Mouse (Mus musculus): ENCODE data around the gene Vmp1. TPM values are rescaled to one million over a fixed set of nuclear protein-coding genes. Genes with fewer than 3 reads are reported as not detected.

Gene Vmp1
- polyA plus RNA-seq, 1 experiment from 2014 or later: 88.7 TPM

DNA sequence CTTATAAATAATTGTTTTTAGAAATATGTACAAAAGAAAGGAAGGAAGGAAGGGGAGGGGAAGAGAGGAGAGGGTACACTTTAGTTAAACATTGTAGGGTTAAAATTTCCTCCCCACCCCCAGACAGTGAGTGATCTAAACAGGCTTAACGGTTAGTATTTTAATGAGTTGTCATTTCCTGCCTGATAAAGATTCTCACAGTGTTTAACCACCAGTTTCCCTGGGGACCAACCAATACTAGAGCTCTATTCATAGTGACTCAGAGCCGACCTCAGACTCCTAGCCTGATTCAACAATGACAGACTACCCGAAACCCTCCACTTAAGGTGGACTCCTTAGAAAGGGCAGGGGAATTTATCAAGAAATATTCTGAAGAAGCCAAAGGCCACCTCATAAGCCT lies 90.6 kb downstream of the Vmp1 start:
- H3K36me3 ChIP-seq (ENCODE audit: control insufficient read depth, insufficient read depth, low read length): no peaks in the 10 kb centered on the region
- H3K4me2 ChIP-seq (ENCODE audit: low read depth, severe bottlenecking): no peak overlapping the region
- H3K4me1 ChIP-seq (ENCODE audit: control insufficient read depth, insufficient read depth, low read length): peaks cover 3% of the 10 kb centered on the region; the same call in 1 of the 2 replicates
- DNase-seq (ENCODE audit: low spot score) (no peak), ATAC-seq (ENCODE audit: insufficient number of reproducible peaks, low FRiP score, low TSS enrichment, low read depth) (no peak)
- no peak overlapping the region for H3K4me3 ChIP-seq (ENCODE audit: low read depth, low read length)
- no peaks in the 10 kb centered on the region for H3K9me3 ChIP-seq (ENCODE audit: control insufficient read depth, low read length)
- no peaks in the 10 kb centered on the region for H3K27me3 ChIP-seq (ENCODE audit: control insufficient read depth, insufficient read depth, low read length)
- 36% methylated on average over 3 of the region's 3 CpGs for WGBS
- H3K27ac ChIP-seq (replicated peaks; ENCODE audit: low read depth, low read length): no peak overlapping the region
- no peak overlapping the region for H3K9ac ChIP-seq (ENCODE audit: low read length)

DNA sequence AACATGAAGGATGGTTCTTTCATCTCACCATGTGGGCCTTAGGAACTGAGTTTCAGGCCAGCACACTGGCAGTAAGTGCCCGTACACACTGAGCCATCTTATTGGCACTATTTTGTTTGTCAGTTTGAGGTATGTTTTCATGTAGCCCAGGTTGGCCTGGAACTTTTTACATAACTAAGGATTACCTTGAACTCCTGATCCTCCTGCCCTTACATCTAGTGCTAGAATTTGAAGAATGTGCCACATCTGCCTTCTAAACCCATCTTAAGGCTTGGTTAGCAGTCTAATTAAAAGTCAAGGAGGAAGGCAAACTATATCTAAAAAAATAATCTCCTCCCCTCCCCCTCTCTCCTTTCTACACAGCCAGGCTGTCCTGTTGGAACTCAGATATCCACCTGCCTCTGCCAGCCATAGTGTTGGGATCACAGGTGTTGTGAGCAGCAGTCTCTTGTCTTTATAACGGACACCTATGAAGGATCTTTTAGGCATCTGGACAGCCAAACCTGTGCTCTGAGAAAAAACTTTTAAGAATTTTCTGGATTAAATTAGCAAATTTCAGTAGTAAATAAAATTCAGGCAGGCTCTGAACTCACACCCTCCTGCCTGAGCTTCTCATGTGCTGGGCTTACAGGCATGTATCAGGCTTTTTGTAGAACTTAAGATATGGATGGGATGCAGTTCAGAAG lies 91.6 kb downstream of the Vmp1 start:
- no peak for DNase-seq (ENCODE audit: low spot score)
- H3K36me3 ChIP-seq (ENCODE audit: control insufficient read depth, insufficient read depth, low read length): no peaks in the 10 kb centered on the region

DNA sequence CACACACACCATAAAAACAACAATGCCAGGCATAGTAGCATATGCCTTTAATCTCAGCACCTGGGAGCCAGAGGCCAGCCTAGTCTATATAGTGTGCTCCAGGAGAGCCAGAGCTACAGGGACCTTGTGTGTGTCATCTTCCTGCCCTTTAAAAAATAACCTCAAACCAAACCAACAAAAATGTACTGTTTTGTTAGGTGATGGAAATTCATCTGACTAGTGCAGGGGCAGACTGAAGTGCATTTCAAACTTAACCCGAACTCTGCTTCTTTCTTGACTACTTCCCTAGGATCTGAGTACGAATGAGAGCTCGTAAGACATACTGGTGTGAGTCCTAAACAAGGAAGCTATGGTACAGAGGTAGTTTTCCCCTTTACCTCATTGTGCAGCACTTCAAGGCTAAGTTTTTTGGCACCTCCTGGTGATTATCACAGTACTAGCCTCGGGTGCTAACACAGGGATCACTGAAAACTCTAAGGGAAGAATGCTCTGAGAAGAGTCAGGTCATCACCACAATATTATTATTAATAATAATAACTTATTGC lies 92.3 kb downstream of the Vmp1 start:
- no peaks in the 10 kb centered on the region for H3K27me3 ChIP-seq (ENCODE audit: control insufficient read depth, insufficient read depth, low read length)
- H3K4me3 ChIP-seq (ENCODE audit: low read depth, low read length): no peak overlapping the region
- H3K9ac ChIP-seq (ENCODE audit: low read length): no peak overlapping the region
- ATAC-seq (ENCODE audit: insufficient number of reproducible peaks, low FRiP score, low TSS enrichment, low read depth) (no peak), DNase-seq (ENCODE audit: low spot score) (no peak)
- no peak overlapping the region for H3K27ac ChIP-seq (replicated peaks; ENCODE audit: low read depth, low read length)
- WGBS: 83% methylated on average over 4 of the region's 4 CpGs
- H3K4me2 ChIP-seq (ENCODE audit: low read depth, severe bottlenecking): no peak overlapping the region
- no peaks in the 10 kb centered on the region for H3K9me3 ChIP-seq (ENCODE audit: control insufficient read depth, low read length)
- no peaks in the 10 kb centered on the region for H3K36me3 ChIP-seq (ENCODE audit: control insufficient read depth, insufficient read depth, low read length)
- peaks cover 12% of the 10 kb centered on the region for H3K4me1 ChIP-seq (ENCODE audit: control insufficient read depth, insufficient read depth, low read length)

More for the DNA sequence above, 91.6 kb downstream of the Vmp1 start:
- no peak for ATAC-seq (ENCODE audit: insufficient number of reproducible peaks, low FRiP score, low TSS enrichment, low read depth)
- 87% methylated on average over 2 of the region's 2 CpGs for WGBS
- Histone ChIP-seq H3K4me1 (ENCODE audit: control insufficient read depth, insufficient read depth, low read length) (peaks cover 8% of the 10 kb centered on the region), H3K9ac (ENCODE audit: low read length) (no peak overlapping the region), H3K27me3 (ENCODE audit: control insufficient read depth, insufficient read depth, low read length) (no peaks in the 10 kb centered on the region), H3K27ac (replicated peaks; ENCODE audit: low read depth, low read length) (no peak overlapping the region), H3K4me3 (ENCODE audit: low read depth, low read length) (no peak overlapping the region), H3K4me2 (ENCODE audit: low read depth, severe bottlenecking) (no peak overlapping the region), H3K9me3 (ENCODE audit: control insufficient read depth, low read length) (no peaks in the 10 kb centered on the region)

- WGBS: 95% methylated on average over 10 of the region's 10 CpGs
- Histone ChIP-seq H3K36me3 (ENCODE audit: control insufficient read depth, insufficient read depth, low read length) (no peaks in the 10 kb centered on the region), H3K4me1 (ENCODE audit: control insufficient read depth, insufficient read depth, low read length) (peaks cover 12% of the 10 kb centered on the region), H3K4me2 (ENCODE audit: low read depth, severe bottlenecking) (no peak overlapping the region), H3K9me3 (ENCODE audit: control insufficient read depth, low read length) (no peaks in the 10 kb centered on the region), H3K4me3 (ENCODE audit: low read depth, low read length) (no peak overlapping the region), H3K9ac (ENCODE audit: low read length) (no peak overlapping the region), H3K27ac (replicated peaks; ENCODE audit: low read depth, low read length) (no peak overlapping the region), H3K27me3 (ENCODE audit: control insufficient read depth, insufficient read depth, low read length) (no peaks in the 10 kb centered on the region)
- no peak for ATAC-seq (ENCODE audit: insufficient number of reproducible peaks, low FRiP score, low TSS enrichment, low read depth)
- no peak for DNase-seq (ENCODE audit: low spot score)
Observed at GRCm38 (mm10) chr11:86590579-86590978, 93.1 kb downstream of the Vmp1 start.

- 89% methylated on average over 4 of the region's 4 CpGs for WGBS
- ATAC-seq (ENCODE audit: insufficient number of reproducible peaks, low FRiP score, low TSS enrichment, low read depth): no peak
Observed at GRCm38 (mm10) chr11:86590066-86590465, 93.6 kb downstream of the Vmp1 start.

GRCm38 (mm10) chr11:86588583-86589298 lies 94.9 kb downstream of the Vmp1 start:
- Histone ChIP-seq H3K9me3 (ENCODE audit: control insufficient read depth, low read length) (no peaks in the 10 kb centered on the region), H3K9ac (ENCODE audit: low read length) (no peak overlapping the region), H3K4me1 (ENCODE audit: control insufficient read depth, insufficient read depth, low read length) (peaks cover 12% of the 10 kb centered on the region), H3K36me3 (ENCODE audit: control insufficient read depth, insufficient read depth, low read length) (no peaks in the 10 kb centered on the region), H3K4me2 (ENCODE audit: low read depth, severe bottlenecking) (no peak overlapping the region), H3K27ac (replicated peaks; ENCODE audit: low read depth, low read length) (no peak overlapping the region), H3K27me3 (ENCODE audit: control insufficient read depth, insufficient read depth, low read length) (no peaks in the 10 kb centered on the region), H3K4me3 (ENCODE audit: low read depth, low read length) (no peak overlapping the region)
- WGBS: 91% methylated on average over 4 of the region's 4 CpGs
- DNase-seq (ENCODE audit: low spot score) (no peak), ATAC-seq (ENCODE audit: insufficient number of reproducible peaks, low FRiP score, low TSS enrichment, low read depth) (no peak)

More at GRCm38 (mm10) chr11:86590066-86590465, 93.6 kb downstream of the Vmp1 start:
- peaks cover 12% of the 10 kb centered on the region for H3K4me1 ChIP-seq (ENCODE audit: control insufficient read depth, insufficient read depth, low read length)
- DNase-seq (ENCODE audit: low spot score): no peak
- H3K4me3 ChIP-seq (ENCODE audit: low read depth, low read length): no peak overlapping the region
- no peak overlapping the region for H3K4me2 ChIP-seq (ENCODE audit: low read depth, severe bottlenecking)
- no peak overlapping the region for H3K9ac ChIP-seq (ENCODE audit: low read length)
- no peaks in the 10 kb centered on the region for H3K9me3 ChIP-seq (ENCODE audit: control insufficient read depth, low read length)
- no peak overlapping the region for H3K27ac ChIP-seq (replicated peaks; ENCODE audit: low read depth, low read length)
- H3K27me3 ChIP-seq (ENCODE audit: control insufficient read depth, insufficient read depth, low read length): no peaks in the 10 kb centered on the region
- no peaks in the 10 kb centered on the region for H3K36me3 ChIP-seq (ENCODE audit: control insufficient read depth, insufficient read depth, low read length)

- H3K36me3 ChIP-seq (ENCODE audit: control insufficient read depth, insufficient read depth, low read length): no peaks in the 10 kb centered on the region
- no peaks in the 10 kb centered on the region for H3K27me3 ChIP-seq (ENCODE audit: control insufficient read depth, insufficient read depth, low read length)
- H3K9ac ChIP-seq (ENCODE audit: low read length): no peak overlapping the region
- no peak overlapping the region for H3K27ac ChIP-seq (replicated peaks; ENCODE audit: low read depth, low read length)
- H3K4me3 ChIP-seq (ENCODE audit: low read depth, low read length): no peak overlapping the region
- H3K4me2 ChIP-seq (ENCODE audit: low read depth, severe bottlenecking): no peak overlapping the region
- 38% methylated on average over 7 of the region's 7 CpGs for WGBS
- H3K9me3 ChIP-seq (ENCODE audit: control insufficient read depth, low read length): no peaks in the 10 kb centered on the region
- peaks cover 9% of the 10 kb centered on the region for H3K4me1 ChIP-seq (ENCODE audit: control insufficient read depth, insufficient read depth, low read length)
- DNase-seq (ENCODE audit: low spot score): no peak
- ATAC-seq (ENCODE audit: insufficient number of reproducible peaks, low FRiP score, low TSS enrichment, low read depth): no peak
Observed at GRCm38 (mm10) chr11:86587830-86588229, 95.8 kb downstream of the Vmp1 start.

GRCm38 (mm10) chr11:86586868-86587792 lies 96.5 kb downstream of the Vmp1 start:
- no peak overlapping the region for H3K9ac ChIP-seq (ENCODE audit: low read length)
- ATAC-seq (ENCODE audit: insufficient number of reproducible peaks, low FRiP score, low TSS enrichment, low read depth) (no peak), DNase-seq (ENCODE audit: low spot score) (peak; percentile 48)
- H3K27ac ChIP-seq (replicated peaks; ENCODE audit: low read depth, low read length): no peak overlapping the region
- no peak overlapping the region for H3K4me3 ChIP-seq (ENCODE audit: low read depth, low read length)
- H3K4me1 ChIP-seq (ENCODE audit: control insufficient read depth, insufficient read depth, low read length): peaks cover 9% of the 10 kb centered on the region
- no peaks in the 10 kb centered on the region for H3K36me3 ChIP-seq (ENCODE audit: control insufficient read depth, insufficient read depth, low read length)
- WGBS: 8% methylated on average over 15 of the region's 15 CpGs
- no peaks in the 10 kb centered on the region for H3K27me3 ChIP-seq (ENCODE audit: control insufficient read depth, insufficient read depth, low read length)
- H3K4me2 ChIP-seq (ENCODE audit: low read depth, severe bottlenecking): peak overlapping the region; percentile 31
- no peaks in the 10 kb centered on the region for H3K9me3 ChIP-seq (ENCODE audit: control insufficient read depth, low read length)

Data from limb, embryonic 11.5 days (tissue).